8 mouse cellular contexts compared by ENCODE assay signal in genomic region chr9:72531996-72532380, GRCm38 (mm10). TPM values are rescaled to one million over a fixed set of nuclear protein-coding genes. Genes with fewer than 3 reads are reported as not detected.
DNase-seq lines count a peak whose midpoint lies in the region; TF ChIP-seq lines count a peak whose summit lies in the region.

TSS of gene Rfx7 (plus strand) at chr9:72532240.

- peak; percentile 77 for DNase-seq in layer of hippocampus, adult 11-12 months (ENCODE audit: low spot score)
- no peak for DNase-seq in layer of hippocampus, adult 9-10 months (ENCODE audit: low spot score)
- DNase-seq in gastrocnemius, adult 8-10 months (ENCODE audit: low spot score in 2 of 2), result peak; percentile 41 to 69
- peak; percentile 87 for DNase-seq in induced T-regulatory cell, adult 2 months (ENCODE audit: low read depth)
- DNase-seq in left cerebral cortex, postnatal 10 days (ENCODE audit: extremely low spot score in 1 of 2, low spot score in 2 of 2), result peak; percentile 57 to 90
- DNase-seq in right cerebral cortex, postnatal 10 days (ENCODE audit: low spot score in 2 of 2), result peak; percentile 89

- intact Hi-C loops in left cerebral cortex, postnatal 10 days (cut with DNase I), result loop anchor here (5.0 kb wide), 1 partner anchor 75 kb away; no protein-coding TSS in a partner anchor

- H3K4me3 ChIP-seq in cortical plate, adult 2 months (ENCODE audit: insufficient read depth, low read length), result peak within 1 kb of the TSS; percentile 82
- H3K4me3 ChIP-seq in megakaryocyte, embryonic 14.5 days (replicated peaks), result peak within 1 kb of the TSS; percentile 96

- no peak for TF ChIP-seq CTCF in cortical plate, adult 2 months (IDR thresholded peaks at IDR 0.05; ENCODE audit: extremely low read depth, insufficient read depth, low read length)

- no peaks in the 10 kb centered on the region for H3K9me3 ChIP-seq in megakaryocyte, embryonic 14.5 days

- H3K36me3 ChIP-seq in megakaryocyte, embryonic 14.5 days (replicated peaks; ENCODE audit: low read length), result no peaks in the 10 kb centered on the region

- H3K27me3 ChIP-seq in megakaryocyte, embryonic 14.5 days (replicated peaks), result no peaks in the 10 kb centered on the region

- TF ChIP-seq POLR2A in cortical plate, adult 2 months (IDR thresholded peaks at IDR 0.05; ENCODE audit: extremely low read depth, insufficient read depth, low read length), result peak; percentile 39; the same call in 1 of the 2 replicates

- no peaks in the 10 kb centered on the region for H3K4me1 ChIP-seq in cortical plate, adult 2 months (ENCODE audit: control insufficient read depth, insufficient read depth, low read length)
- H3K4me1 ChIP-seq in megakaryocyte, embryonic 14.5 days, result peaks cover 22% of the 10 kb centered on the region

- H3K27ac ChIP-seq in cortical plate, adult 2 months (ENCODE audit: insufficient read depth, low read length), result peak within 1 kb of the TSS; percentile 98

RNA-seq across cellular contexts. Expression of gene Rfx7, which starts in this region (rescaled TPM):
- polyA plus RNA-seq in cortical plate, adult 2 months (2012; rRNA removed), result 15.6 and 16.0 TPM in 2 replicates
- total RNA-seq in gastrocnemius, adult 8-10 months (2022), result 10 to 100 TPM; 17.4 to 23.3 (median 19.9) TPM
- 10 to 100 TPM; 35.0 to 37.4 TPM for total RNA-seq in left cerebral cortex, postnatal 10 days (2021)
- polyA plus RNA-seq in megakaryocyte, embryonic 14.5 days (2012; ENCODE audit: insufficient read depth, low replicate concordance), result 4.0 and 5.3 TPM in 2 replicates
